ENCODE assay signal across 8 mouse cellular contexts in genomic region chr3:35574402-35574801, GRCm38 (mm10).
DNase-seq lines count a peak whose midpoint lies in the region; ATAC-seq lines count a peak whose summit lies in the region.

No protein-coding gene starts in this region.

- H3K4me2 ChIP-seq in forebrain, embryonic 16.5 days (ENCODE audit: low read length) = no peak overlapping the region
- H3K4me2 ChIP-seq in neural tube, embryonic 15.5 days = peak overlapping the region; percentile 27

- H3K36me3 ChIP-seq in forebrain, embryonic 16.5 days (ENCODE audit: control insufficient read depth, insufficient read depth) = no peaks in the 10 kb centered on the region
- no peaks in the 10 kb centered on the region for H3K36me3 ChIP-seq in neural tube, embryonic 15.5 days

- DNase-seq in adrenal gland, postnatal 10 days = peak; percentile 29
- no peak for DNase-seq in adrenal gland, adult 8-10 months
- peak; percentile 21 for DNase-seq in ovary, postnatal 10 days (ENCODE audit: low spot score)
- no peak for DNase-seq in ovary, adult 18-20 months (ENCODE audit: low spot score)
- peak; percentile 56 to 64 for DNase-seq in layer of hippocampus, postnatal 36 days
- no peak for DNase-seq in spleen, postnatal 4 days (ENCODE audit: low spot score in 2 of 2)

- no peaks in the 10 kb centered on the region for H3K9me3 ChIP-seq in forebrain, embryonic 16.5 days (ENCODE audit: control insufficient read depth, low read length)
- no peaks in the 10 kb centered on the region for H3K9me3 ChIP-seq in neural tube, embryonic 15.5 days (replicated peaks)

- no peak overlapping the region for H3K4me3 ChIP-seq in forebrain, embryonic 16.5 days (replicated peaks; ENCODE audit: low read length)
- H3K4me3 ChIP-seq in neural tube, embryonic 15.5 days (replicated peaks) = no peak overlapping the region

- no peaks in the 10 kb centered on the region for H3K27me3 ChIP-seq in forebrain, embryonic 16.5 days (replicated peaks; ENCODE audit: control insufficient read depth, insufficient read depth, low read length)
- H3K27me3 ChIP-seq in neural tube, embryonic 15.5 days (replicated peaks) = no peaks in the 10 kb centered on the region

- ATAC-seq in forebrain, embryonic 16.5 days = peak; percentile 85
- peak; percentile 87 for ATAC-seq in neural tube, embryonic 15.5 days (ENCODE audit: low FRiP score)

- whole genome bisulfite sequencing in forebrain, embryonic 16.5 days = 10% methylated on average over 10 of the region's 10 CpGs
- WGBS in neural tube, embryonic 15.5 days = 7% methylated on average over 10 of the region's 10 CpGs

- no peaks in the 10 kb centered on the region; the same call in 1 of the 2 replicates for H3K4me1 ChIP-seq in forebrain, embryonic 16.5 days (replicated peaks; ENCODE audit: control insufficient read depth, insufficient read depth, low read length)
- no peaks in the 10 kb centered on the region for H3K4me1 ChIP-seq in neural tube, embryonic 15.5 days

- no peak overlapping the region for H3K9ac ChIP-seq in forebrain, embryonic 16.5 days (replicated peaks; ENCODE audit: low read depth, low read length)
- H3K9ac ChIP-seq in neural tube, embryonic 15.5 days (replicated peaks) = no peak overlapping the region

- no peak overlapping the region for H3K27ac ChIP-seq in forebrain, embryonic 16.5 days (ENCODE audit: low read length)
- H3K27ac ChIP-seq in neural tube, embryonic 15.5 days (replicated peaks) = no peak overlapping the region

Comparison
In these comparisons a context has a peak if more than half of its experiments do, and no peak if none do; other contexts are left out.
1. DNase-seq: peak in adrenal gland, postnatal 10 days (single experiment), ovary, postnatal 10 days (single experiment) and layer of hippocampus, postnatal 36 days (2 of 2); none in adrenal gland, adult 8-10 months (single experiment), ovary, adult 18-20 months (single experiment) and spleen, postnatal 4 days (0 of 2).